Mouse (Mus musculus): Measurements from ENCODE around the gene Med23. TPM values are rescaled to one million over a fixed set of nuclear protein-coding genes. Genes with fewer than 3 reads are reported as not detected.

The Med23 gene
- 16.1 and 16.3 TPM in 2 replicates for polyA plus RNA-seq (2015; fragmentation: Nextera tagmentation; extraction: Ambion mirVana)

DNA sequence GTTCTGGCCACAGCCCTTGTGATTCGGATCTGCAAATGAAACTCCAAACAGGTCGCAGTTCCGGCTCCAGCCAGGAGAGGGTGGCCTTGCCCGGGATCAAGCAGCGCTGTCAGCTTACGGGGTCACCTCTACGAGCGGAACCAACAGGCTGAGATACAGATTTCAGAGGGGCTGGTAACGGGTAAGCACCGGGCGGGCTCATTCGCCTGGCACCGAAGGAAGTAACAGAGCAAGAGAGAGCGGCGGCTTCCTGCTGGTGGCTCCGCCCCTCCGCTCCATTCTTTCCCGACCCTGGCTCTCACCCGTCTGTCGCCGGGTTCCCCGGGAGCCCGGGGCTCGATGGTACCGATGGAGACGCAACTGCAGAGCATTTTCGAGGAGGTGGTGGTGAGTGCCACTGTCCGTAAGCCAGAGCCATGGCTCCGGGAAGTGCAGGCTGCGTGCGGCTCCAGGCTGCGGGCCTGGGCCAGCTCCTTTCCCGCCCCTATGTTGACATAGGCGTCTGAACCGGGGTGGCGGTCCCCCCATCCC, at the start of gene Med23:
Med23 (plus strand) TSS at position 227 of the 531 bp plus-strand sequence.
- peak; percentile 100 for ATAC-seq
- H3K27ac ChIP-seq = 0 out of 2 replicates have a peak within 1 kb of the TSS, but pooled peaks have one; percentile 40

GRCm38 (mm10) chr10:24821990-24822676, 47.7 kb upstream of the Med23 start:
- 65% methylated on average over 4 of the region's 4 CpGs for WGBS
- Histone ChIP-seq H3K36me3 (no peaks in the 10 kb centered on the region), H3K9ac (no peak overlapping the region), H3K9me3 (no peaks in the 10 kb centered on the region), H3K4me2 (replicated peaks) (no peak overlapping the region), H3K4me3 (replicated peaks) (no peak overlapping the region), H3K4me1 (replicated peaks) (peaks cover 5% of the 10 kb centered on the region; the same call in 1 of the 2 replicates), H3K27ac (no peak overlapping the region), H3K27me3 (replicated peaks) (no peaks in the 10 kb centered on the region)
- peak; percentile 64 for ATAC-seq

More for the DNA sequence above, at the start of gene Med23:
- no peaks in the 10 kb centered on the region for H3K4me1 ChIP-seq (replicated peaks)
- no peaks in the 10 kb centered on the region for H3K27me3 ChIP-seq (replicated peaks)
- H3K4me3 ChIP-seq (replicated peaks) = peak within 1 kb of the TSS; percentile 94
- peak within 1 kb of the TSS; percentile 57 for H3K4me2 ChIP-seq (replicated peaks)
- peak within 1 kb of the TSS; percentile 89 for H3K9ac ChIP-seq
- H3K9me3 ChIP-seq = no peaks in the 10 kb centered on the region
- peaks cover 15% of the 10 kb centered on the region for H3K36me3 ChIP-seq
- WGBS = under 1% methylated on average over 36 of the region's 36 CpGs

GRCm38 (mm10) chr10:24822842-24823241, 46.9 kb upstream of the Med23 start:
- Histone ChIP-seq H3K9me3 (no peaks in the 10 kb centered on the region), H3K27ac (no peak overlapping the region), H3K36me3 (no peaks in the 10 kb centered on the region), H3K4me1 (replicated peaks) (peaks cover 5% of the 10 kb centered on the region; the same call in 1 of the 2 replicates), H3K4me2 (replicated peaks) (no peak overlapping the region), H3K9ac (no peak overlapping the region), H3K4me3 (replicated peaks) (no peak overlapping the region), H3K27me3 (replicated peaks) (no peaks in the 10 kb centered on the region)
- no peak for ATAC-seq
- 61% methylated on average over 1 of the region's 1 CpGs for WGBS

DNA sequence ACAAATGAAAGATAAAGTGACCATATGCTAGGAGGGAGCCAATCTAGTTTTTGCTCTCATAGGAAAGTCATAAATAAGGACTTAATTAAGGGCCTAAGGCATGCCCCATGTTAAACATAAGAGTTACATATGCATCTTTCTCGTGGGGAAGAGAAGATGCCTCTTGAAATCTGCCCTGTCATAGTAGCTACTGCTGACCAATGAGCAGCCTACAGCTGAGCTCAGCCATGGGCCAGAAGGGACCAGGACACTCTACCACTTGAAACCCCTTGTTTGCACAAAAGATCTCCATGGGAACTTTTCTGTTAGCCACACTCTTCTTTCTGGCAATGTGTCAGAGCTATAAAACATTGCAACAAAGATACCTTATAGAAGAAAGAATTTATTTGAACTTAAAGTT, 46.5 kb upstream of the Med23 start:
- H3K27me3 ChIP-seq (replicated peaks) = no peaks in the 10 kb centered on the region
- peaks cover 5% of the 10 kb centered on the region; the same call in 1 of the 2 replicates for H3K4me1 ChIP-seq (replicated peaks)
- ATAC-seq = peak; percentile 47; the same call in 1 of the 2 replicates
- H3K27ac ChIP-seq = peak overlapping the region; percentile 27; the same call in 1 of the 2 replicates
- WGBS = 28% methylated on average over 1 of the region's 1 CpGs
- no peaks in the 10 kb centered on the region for H3K9me3 ChIP-seq
- 0 out of 2 replicates have a peak overlapping the region, but pooled peaks have one; percentile 29 for H3K4me2 ChIP-seq (replicated peaks)
- H3K36me3 ChIP-seq = no peaks in the 10 kb centered on the region
- no peak overlapping the region for H3K4me3 ChIP-seq (replicated peaks)
- no peak overlapping the region for H3K9ac ChIP-seq

DNA sequence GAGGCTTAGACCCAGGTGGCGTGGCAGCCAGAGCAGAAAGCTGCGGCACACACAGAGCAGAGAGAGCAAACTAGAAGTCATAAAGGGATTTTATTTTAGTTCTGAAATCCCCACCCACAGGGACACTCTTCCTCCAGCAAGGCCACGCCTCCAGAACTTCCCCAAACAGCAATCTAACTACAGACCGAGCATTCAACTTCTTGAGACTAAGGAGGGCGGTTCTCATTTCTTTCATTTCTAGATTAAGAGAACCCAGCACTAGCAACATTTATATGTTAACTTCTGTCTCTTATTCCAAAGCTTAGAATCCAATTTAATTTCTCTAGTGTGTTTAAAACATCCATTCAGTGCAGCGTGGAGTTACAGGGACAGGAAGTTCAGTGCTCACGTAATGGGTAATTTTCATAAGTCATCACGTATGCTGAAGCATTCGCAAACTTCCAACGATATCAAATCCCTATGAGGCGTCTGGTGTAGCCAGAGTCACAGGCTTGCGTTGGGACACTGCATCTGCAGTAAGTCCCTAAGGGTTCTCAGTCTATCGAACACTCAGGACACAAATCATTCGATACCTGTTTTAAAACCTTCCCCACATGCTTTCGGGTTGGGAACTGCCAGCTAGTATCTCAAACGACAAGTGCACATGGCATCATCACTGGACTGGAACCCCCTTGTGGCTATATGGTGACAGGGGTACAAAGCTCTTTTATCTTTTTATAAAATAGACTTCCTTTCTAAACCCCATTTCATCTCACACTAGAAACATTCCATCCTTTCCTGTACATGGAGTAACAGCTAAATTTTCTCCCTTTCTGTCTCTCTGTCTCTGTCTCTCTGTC, 45.9 kb upstream of the Med23 start:
- Histone ChIP-seq H3K9ac (no peak overlapping the region), H3K4me3 (replicated peaks) (no peak overlapping the region), H3K27me3 (replicated peaks) (no peaks in the 10 kb centered on the region), H3K36me3 (no peaks in the 10 kb centered on the region), H3K4me2 (replicated peaks) (peak overlapping the region; percentile 29; the same call in 1 of the 2 replicates), H3K9me3 (no peaks in the 10 kb centered on the region), H3K4me1 (replicated peaks) (peaks cover 5% of the 10 kb centered on the region; the same call in 1 of the 2 replicates), H3K27ac (peak overlapping the region; percentile 27; the same call in 1 of the 2 replicates)
- 56% methylated on average over 16 of the region's 16 CpGs for WGBS
- ATAC-seq = peak; percentile 57; the same call in 1 of the 2 replicates

GRCm38 (mm10) chr10:24824621-24825020, 45.2 kb upstream of the Med23 start:
- H3K9me3 ChIP-seq = no peaks in the 10 kb centered on the region
- H3K4me1 ChIP-seq (replicated peaks) = peaks cover 5% of the 10 kb centered on the region; the same call in 1 of the 2 replicates
- no peaks in the 10 kb centered on the region for H3K36me3 ChIP-seq
- no peak overlapping the region for H3K27ac ChIP-seq
- no peak overlapping the region for H3K9ac ChIP-seq
- H3K27me3 ChIP-seq (replicated peaks) = no peaks in the 10 kb centered on the region
- WGBS = 89% methylated on average over 8 of the region's 8 CpGs
- no peak overlapping the region for H3K4me2 ChIP-seq (replicated peaks)
- H3K4me3 ChIP-seq (replicated peaks) = no peak overlapping the region
- ATAC-seq = no peak

DNA sequence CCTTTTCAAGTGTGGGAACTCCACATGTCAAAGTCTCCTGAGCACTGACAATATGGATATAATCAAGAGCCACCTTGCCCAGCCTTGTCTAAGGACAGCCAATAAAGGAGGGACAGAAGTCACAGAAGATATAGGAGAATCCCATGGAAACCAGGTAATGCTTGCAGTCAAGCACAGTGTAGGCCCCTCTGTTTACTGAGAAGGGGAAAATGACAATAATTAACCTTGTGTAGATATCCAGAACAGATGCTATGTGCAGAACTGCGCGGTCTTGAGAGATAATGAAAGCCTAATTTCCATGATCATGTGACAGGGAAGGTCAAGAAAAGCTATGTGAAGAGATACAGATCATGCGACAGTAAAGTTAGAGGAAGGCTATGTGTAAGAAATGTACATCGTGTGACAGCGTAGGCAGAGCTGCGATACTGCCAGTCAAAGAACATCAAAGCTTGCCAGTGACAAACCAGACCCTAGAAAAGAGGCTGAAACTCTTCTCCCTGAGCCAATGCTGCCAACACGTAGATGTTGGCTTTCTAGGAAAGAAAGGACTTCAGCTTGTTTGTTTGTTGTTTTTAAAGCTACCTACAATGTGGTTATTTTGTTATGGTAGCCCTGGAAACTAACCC, 44.2 kb upstream of the Med23 start:
- no peak overlapping the region for H3K4me2 ChIP-seq (replicated peaks)
- H3K4me1 ChIP-seq (replicated peaks) = peaks cover 5% of the 10 kb centered on the region; the same call in 1 of the 2 replicates
- H3K4me3 ChIP-seq (replicated peaks) = no peak overlapping the region
- WGBS = 58% methylated on average over 7 of the region's 7 CpGs
- H3K27ac ChIP-seq = no peak overlapping the region
- peak; percentile 68 for ATAC-seq
- H3K27me3 ChIP-seq (replicated peaks) = no peaks in the 10 kb centered on the region
- H3K9ac ChIP-seq = no peak overlapping the region
- no peaks in the 10 kb centered on the region for H3K9me3 ChIP-seq
- no peaks in the 10 kb centered on the region for H3K36me3 ChIP-seq

- Histone ChIP-seq H3K4me1 (replicated peaks) (peaks cover 5% of the 10 kb centered on the region; the same call in 1 of the 2 replicates), H3K4me3 (replicated peaks) (no peak overlapping the region), H3K9me3 (no peaks in the 10 kb centered on the region), H3K27me3 (replicated peaks) (no peaks in the 10 kb centered on the region), H3K27ac (no peak overlapping the region), H3K9ac (no peak overlapping the region), H3K4me2 (replicated peaks) (no peak overlapping the region), H3K36me3 (no peaks in the 10 kb centered on the region)
- WGBS = 40% methylated on average over 6 of the region's 6 CpGs
- ATAC-seq = no peak
These were observed 43.7 kb upstream of the Med23 start for GRCm38 (mm10) chr10:24826130-24826529.

GRCm38 (mm10) chr10:24828136-24828535, 41.6 kb upstream of the Med23 start:
- Histone ChIP-seq H3K27me3 (replicated peaks) (no peaks in the 10 kb centered on the region), H3K27ac (no peak overlapping the region), H3K4me1 (replicated peaks) (peaks cover 5% of the 10 kb centered on the region; the same call in 1 of the 2 replicates), H3K9ac (no peak overlapping the region), H3K36me3 (no peaks in the 10 kb centered on the region), H3K4me2 (replicated peaks) (no peak overlapping the region), H3K4me3 (replicated peaks) (no peak overlapping the region), H3K9me3 (no peaks in the 10 kb centered on the region)
- ATAC-seq = no peak
- 90% methylated on average over 4 of the region's 4 CpGs for WGBS

DNA sequence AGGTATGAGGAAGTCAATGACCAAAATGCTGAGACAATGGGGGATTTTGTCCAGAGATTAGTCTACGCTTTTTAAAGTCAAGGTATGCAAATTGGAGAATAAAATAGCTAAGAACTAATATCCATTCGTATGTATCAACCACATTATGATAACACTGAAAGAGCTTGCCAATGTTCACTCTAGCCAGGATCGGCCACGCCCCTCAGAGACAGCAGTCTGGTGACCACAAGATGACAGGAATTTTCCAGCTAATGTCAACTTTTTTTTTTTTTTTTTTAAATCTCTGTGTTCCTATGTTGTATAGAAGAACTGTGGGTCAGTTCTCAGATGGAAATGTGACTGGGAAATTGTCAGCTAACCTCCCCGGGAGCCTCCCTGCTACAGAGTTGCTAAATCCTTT, 39.3 kb upstream of the Med23 start:
- WGBS = 83% methylated on average over 5 of the region's 5 CpGs
- Histone ChIP-seq H3K4me1 (replicated peaks) (no peaks in the 10 kb centered on the region; the same call in 1 of the 2 replicates), H3K27me3 (replicated peaks) (no peaks in the 10 kb centered on the region), H3K9ac (no peak overlapping the region), H3K36me3 (no peaks in the 10 kb centered on the region), H3K4me2 (replicated peaks) (no peak overlapping the region), H3K27ac (no peak overlapping the region), H3K9me3 (no peaks in the 10 kb centered on the region), H3K4me3 (replicated peaks) (no peak overlapping the region)
- no peak for ATAC-seq

DNA sequence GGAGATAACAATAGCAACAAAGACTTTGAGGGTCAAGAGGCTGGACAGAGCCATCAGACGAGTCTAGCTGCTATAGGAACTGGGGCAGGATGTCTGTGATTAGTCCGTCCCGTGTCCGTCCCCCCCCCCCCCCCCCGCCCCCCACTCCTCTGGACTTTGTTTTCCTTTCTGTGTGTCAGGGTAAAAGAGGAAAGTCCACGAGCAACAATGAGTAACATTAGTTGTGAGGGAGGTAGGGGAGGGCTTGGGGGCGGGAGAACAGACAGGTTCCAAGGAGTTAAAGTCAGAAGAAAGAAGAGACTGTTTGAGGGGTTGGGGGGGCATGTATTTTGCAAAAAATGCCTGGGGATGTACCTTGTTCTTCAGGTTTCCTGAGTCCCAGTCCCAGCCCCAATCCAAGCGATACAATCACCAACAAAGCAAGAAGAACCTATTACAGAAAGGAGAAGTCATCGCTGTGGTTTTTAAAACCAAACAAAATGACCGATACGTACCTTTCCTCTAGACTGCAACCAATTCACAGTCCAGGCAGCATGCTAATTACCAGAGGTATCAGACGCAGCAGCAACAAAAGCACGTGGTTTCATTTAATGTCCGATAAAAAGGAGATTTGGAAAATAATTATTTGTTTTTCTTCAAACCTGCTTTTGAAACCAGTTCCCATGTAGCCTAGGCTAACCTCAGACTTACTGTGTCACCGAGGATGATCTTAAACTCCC, 38.2 kb upstream of the Med23 start:
- Histone ChIP-seq H3K27me3 (replicated peaks) (no peaks in the 10 kb centered on the region), H3K4me2 (replicated peaks) (no peak overlapping the region), H3K4me1 (replicated peaks) (peaks cover 4% of the 10 kb centered on the region; the same call in 1 of the 2 replicates), H3K27ac (no peak overlapping the region), H3K4me3 (replicated peaks) (no peak overlapping the region), H3K36me3 (no peaks in the 10 kb centered on the region), H3K9ac (no peak overlapping the region), H3K9me3 (no peaks in the 10 kb centered on the region)
- ATAC-seq = no peak
- 65% methylated on average over 14 of the region's 15 CpGs for WGBS
